12 mouse cellular contexts compared by ENCODE assay signal in genomic region chr14:45155511-45156173, GRCm38 (mm10).
DNase-seq lines count a peak whose midpoint lies in the region; ATAC-seq lines count a peak whose summit lies in the region.
"Had no signal": no experiment of that assay in that cellular context is flagged by ENCODE, and none has a peak within 500 bp of the region (broad histone marks: within the 10 kb centered on the region; RNA-seq: fewer than 3 reads in every experiment).

No protein-coding gene starts in this region.

- ATAC-seq in granulocyte monocyte progenitor cell, adult 5-6 weeks (replicated peaks; ENCODE audit: poor library complexity, severe bottlenecking) = peak; percentile 95

- DNase-seq in 416B (ENCODE audit: low read depth) = peak; percentile 86
- peak; percentile 54 for DNase-seq in CD4-positive, CD25-positive, alpha-beta regulatory T cell, adult 2 months (ENCODE audit: low read depth, low spot score)
- peak; percentile 74 to 77 for DNase-seq in spleen, postnatal 36 days (ENCODE audit: low spot score in 2 of 2)
- no peak for DNase-seq in left cerebral cortex, adult 9 months (ENCODE audit: low spot score in 2 of 2)
- no peak for DNase-seq in layer of hippocampus, postnatal 25 days (ENCODE audit: extremely low spot score in 1 of 2, low spot score in 1 of 2)
- no peak for DNase-seq in right cerebral cortex, postnatal 4 days
- DNase-seq: adrenal gland, postnatal 10 days; cerebellum, adult 2 months; heart, adult 2 months; kidney, adult 2 months; right cerebral cortex, adult 18-20 months had no signal

Comparison
In these comparisons a context has a peak if more than half of its experiments do, and no peak if none do; other contexts are left out.
1. DNase-seq: peak in 416B (single experiment), CD4-positive, CD25-positive, alpha-beta regulatory T cell, adult 2 months (single experiment) and spleen, postnatal 36 days (2 of 2); none in left cerebral cortex, adult 9 months (0 of 2), layer of hippocampus, postnatal 25 days (0 of 2) and right cerebral cortex, postnatal 4 days (single experiment).